In the genomic region with DNA sequence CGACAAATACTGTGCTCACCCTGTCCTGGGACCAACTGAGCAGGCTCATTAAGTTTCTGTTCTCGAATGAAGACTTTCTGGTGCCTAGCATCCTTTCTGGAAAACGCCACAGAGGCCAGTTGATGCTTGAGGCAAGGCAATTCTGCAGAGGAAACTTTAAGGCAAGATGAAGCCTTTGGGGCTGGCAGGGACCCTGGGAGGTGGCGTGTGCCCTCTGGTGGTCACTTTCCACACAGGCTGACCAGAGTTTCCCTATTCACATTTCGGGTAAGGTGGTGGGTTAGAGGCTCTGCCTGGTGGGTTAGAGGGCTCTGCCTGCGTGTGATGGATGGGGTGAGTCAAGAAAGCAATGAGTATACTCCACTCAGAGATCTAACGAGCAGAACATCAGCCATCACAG, we compare ENCODE assay signal across 8 mouse cellular contexts. TPM values are rescaled to one million over a fixed set of nuclear protein-coding genes. Genes with fewer than 3 reads are reported as not detected.
A peak's percentile ranks its signal among the peaks of the same experiment; 100 is the strongest.
DNase-seq lines count a peak whose midpoint lies in the region; ATAC-seq and TF ChIP-seq lines count a peak whose summit lies in the region.

No protein-coding gene starts in this region.

- no peak overlapping the region for H3K9ac ChIP-seq in neural tube, embryonic 15.5 days (replicated peaks)
- H3K9ac ChIP-seq in hindbrain, postnatal 0 days (replicated peaks; ENCODE audit: low read length): no peak overlapping the region
- H3K9ac ChIP-seq in lung, postnatal 0 days (replicated peaks; ENCODE audit: low read depth): no peak overlapping the region

- no peaks in the 10 kb centered on the region for H3K36me3 ChIP-seq in neural tube, embryonic 15.5 days
- H3K36me3 ChIP-seq in hindbrain, postnatal 0 days (ENCODE audit: insufficient read depth, low read length): no peaks in the 10 kb centered on the region
- no peaks in the 10 kb centered on the region for H3K36me3 ChIP-seq in lung, postnatal 0 days (ENCODE audit: insufficient read depth, low read length)

- DNase-seq in adrenal gland, adult 18-20 months (ENCODE audit: low spot score in 2 of 2): peak; percentile 43 to 59
- no peak for DNase-seq in adrenal gland, postnatal 4 days (ENCODE audit: low spot score in 2 of 2)
- peak; percentile 70 for DNase-seq in neural tube, embryonic 10.5 days (ENCODE audit: extremely low spot score, low spot score)
- DNase-seq in embryo, embryonic 11.5 days (ENCODE audit: low read depth, low spot score): peak; percentile 56
- peak; percentile 81 for DNase-seq in hindbrain, postnatal 0 days (ENCODE audit: low spot score)
- peak; percentile 85 for DNase-seq in lung, postnatal 0 days (ENCODE audit: low spot score)
- DNase-seq in spleen, adult 18-20 months: peak; percentile 25 to 61

- no peak for ATAC-seq in neural tube, embryonic 15.5 days (ENCODE audit: low FRiP score)
- ATAC-seq in hindbrain, postnatal 0 days: peak; percentile 69; the same call in 1 of the 2 replicates
- peak; percentile 61 for ATAC-seq in lung, postnatal 0 days

- peak; percentile 96 for TF ChIP-seq CTCF in hindbrain, postnatal 0 days (IDR thresholded peaks at IDR 0.05; ENCODE audit: low read depth)
- TF ChIP-seq CTCF in lung, postnatal 0 days (IDR thresholded peaks at IDR 0.05): peak; percentile 96

- H3K4me2 ChIP-seq in neural tube, embryonic 15.5 days: no peak overlapping the region
- no peak overlapping the region for H3K4me2 ChIP-seq in hindbrain, postnatal 0 days (ENCODE audit: low read depth, low read length)
- no peak overlapping the region for H3K4me2 ChIP-seq in lung, postnatal 0 days (replicated peaks; ENCODE audit: low read depth, low read length)

- H3K4me1 ChIP-seq in neural tube, embryonic 15.5 days: peaks cover 10% of the 10 kb centered on the region
- no peaks in the 10 kb centered on the region for H3K4me1 ChIP-seq in hindbrain, postnatal 0 days (ENCODE audit: insufficient read depth, low read length)
- H3K4me1 ChIP-seq in lung, postnatal 0 days (ENCODE audit: insufficient read depth, low read depth, low read length): no peaks in the 10 kb centered on the region; the same call in 1 of the 2 replicates

- no peaks in the 10 kb centered on the region for H3K9me3 ChIP-seq in neural tube, embryonic 15.5 days (replicated peaks)
- H3K9me3 ChIP-seq in hindbrain, postnatal 0 days (ENCODE audit: low read length): no peaks in the 10 kb centered on the region
- H3K9me3 ChIP-seq in lung, postnatal 0 days (ENCODE audit: low read length): no peaks in the 10 kb centered on the region

- no peaks in the 10 kb centered on the region for H3K27me3 ChIP-seq in neural tube, embryonic 15.5 days (replicated peaks)
- H3K27me3 ChIP-seq in hindbrain, postnatal 0 days (ENCODE audit: insufficient read depth, low read length): no peaks in the 10 kb centered on the region
- H3K27me3 ChIP-seq in lung, postnatal 0 days (replicated peaks; ENCODE audit: insufficient read depth, low read length): no peaks in the 10 kb centered on the region

- H3K27ac ChIP-seq in neural tube, embryonic 15.5 days (replicated peaks): no peak overlapping the region
- no peak overlapping the region for H3K27ac ChIP-seq in hindbrain, postnatal 0 days
- no peak overlapping the region for H3K27ac ChIP-seq in lung, postnatal 0 days (ENCODE audit: low read length)

- H3K4me3 ChIP-seq in neural tube, embryonic 15.5 days (replicated peaks): no peak overlapping the region
- no peak overlapping the region for H3K4me3 ChIP-seq in hindbrain, postnatal 0 days (ENCODE audit: low read length)
- no peak overlapping the region for H3K4me3 ChIP-seq in lung, postnatal 0 days (ENCODE audit: low read depth, low read length)

- no peak for TF ChIP-seq EP300 in lung, postnatal 0 days (IDR thresholded peaks at IDR 0.05)

- 25% methylated on average over 7 of the region's 7 CpGs for WGBS in neural tube, embryonic 15.5 days
- WGBS in hindbrain, postnatal 0 days: 23% methylated on average over 7 of the region's 7 CpGs
- 18% methylated on average over 7 of the region's 7 CpGs for WGBS in lung, postnatal 0 days

RNA-seq across cellular contexts. Expression of a gene that starts 28.7 kb away (rescaled TPM):
- total RNA-seq in adrenal gland, adult 18-20 months (2021): 100 to 1,000 TPM; 172 to 225 TPM
- 100 to 1,000 TPM; 264 to 275 TPM for total RNA-seq in adrenal gland, postnatal 4 days (2021)
- 33.6 and 54.3 TPM in 2 replicates for polyA plus RNA-seq in neural tube, embryonic 15.5 days (2015; fragmentation: Nextera tagmentation; extraction: Ambion mirVana)
- total RNA-seq in hindbrain, postnatal 0 days (2014; rRNA removed): 61.8 and 69.5 TPM in 2 replicates
- 64.6 and 65.9 TPM in 2 replicates for polyA plus RNA-seq in hindbrain, postnatal 0 days (2015; fragmentation: Nextera tagmentation; extraction: Ambion mirVana)
- 123 and 145 TPM in 2 replicates for polyA plus RNA-seq in lung, postnatal 0 days (2015; fragmentation: Nextera tagmentation; extraction: Ambion mirVana)

Comparison
In these comparisons a context has a peak if more than half of its experiments do, and no peak if none do; other contexts are left out.
1. DNase-seq: peak in adrenal gland, adult 18-20 months (2 of 2), neural tube, embryonic 10.5 days (single experiment), embryo, embryonic 11.5 days (single experiment), hindbrain, postnatal 0 days (single experiment), lung, postnatal 0 days (single experiment) and spleen, adult 18-20 months (2 of 2); none in adrenal gland, postnatal 4 days (0 of 2).